Mouse (Mus musculus): ENCODE data around the gene Rhbdd3. TPM values are rescaled to one million over a fixed set of nuclear protein-coding genes. Genes with fewer than 3 reads are reported as not detected.

Gene Rhbdd3
- polyA plus RNA-seq, 1 experiment from 2014 or later: 26.2 TPM

- no peak for ATAC-seq (replicated peaks; ENCODE audit: insufficient number of reproducible peaks, insufficient read depth, low FRiP score, low read depth)
- Histone ChIP-seq H3K27ac (no peak overlapping the region), H3K9me3 (replicated peaks) (no peaks in the 10 kb centered on the region), H3K4me1 (replicated peaks) (peaks cover 58% of the 10 kb centered on the region), H3K4me3 (peak overlapping the region; percentile 0; the same call in 1 of the 2 replicates), H3K9ac (no peak overlapping the region), H3K4me2 (no peak overlapping the region), H3K27me3 (peaks cover 80% of the 10 kb centered on the region), H3K36me3 (no peaks in the 10 kb centered on the region)
- WGBS: 25% methylated on average over 14 of the region's 14 CpGs
Measured at GRCm38 (mm10) chr11:5059230-5059629, 39.5 kb upstream of the Rhbdd3 start.

DNA sequence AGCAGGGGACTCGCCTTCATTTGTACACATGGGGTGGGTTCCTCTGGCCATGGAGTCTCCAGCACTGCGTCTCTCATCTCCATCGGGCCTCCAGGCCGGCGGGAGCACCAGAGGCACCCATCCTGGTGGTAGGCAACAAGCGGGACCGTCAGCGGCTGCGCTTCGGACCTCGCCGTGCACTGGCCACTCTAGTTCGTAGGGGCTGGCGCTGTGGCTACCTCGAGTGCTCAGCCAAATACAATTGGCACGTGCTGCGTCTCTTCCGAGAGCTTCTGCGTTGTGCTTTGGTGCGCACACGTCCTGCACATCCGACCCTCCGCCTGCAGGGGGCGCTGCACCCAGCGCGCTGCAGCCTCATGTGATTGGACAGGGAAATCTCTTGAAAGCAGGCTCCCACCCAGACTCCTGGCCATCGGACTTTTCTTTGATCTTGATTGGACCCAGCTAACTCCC is 39.0 kb upstream of the Rhbdd3 start:
- no peak overlapping the region; the same call in 1 of the 2 replicates for H3K4me2 ChIP-seq

GRCm38 (mm10) chr11:5060756-5061412 is 37.8 kb upstream of the Rhbdd3 start:
- Histone ChIP-seq H3K36me3 (no peaks in the 10 kb centered on the region), H3K4me1 (replicated peaks) (peaks cover 66% of the 10 kb centered on the region), H3K27ac (no peak overlapping the region), H3K9ac (peak overlapping the region; percentile 32; the same call in 1 of the 2 replicates), H3K27me3 (peaks cover 74% of the 10 kb centered on the region), H3K4me3 (peak overlapping the region; percentile 45), H3K9me3 (replicated peaks) (no peaks in the 10 kb centered on the region), H3K4me2 (peak overlapping the region; percentile 83)
- 61% methylated on average over 28 of the region's 28 CpGs for WGBS
- no peak for ATAC-seq (replicated peaks; ENCODE audit: insufficient number of reproducible peaks, insufficient read depth, low FRiP score, low read depth)

More for the DNA sequence above, 39.0 kb upstream of the Rhbdd3 start:
- Histone ChIP-seq H3K4me1 (replicated peaks) (peaks cover 63% of the 10 kb centered on the region), H3K9ac (no peak overlapping the region), H3K36me3 (no peaks in the 10 kb centered on the region), H3K9me3 (replicated peaks) (no peaks in the 10 kb centered on the region), H3K27me3 (peaks cover 80% of the 10 kb centered on the region), H3K27ac (no peak overlapping the region), H3K4me3 (peak overlapping the region; percentile 0; the same call in 1 of the 2 replicates)
- WGBS: 11% methylated on average over 27 of the region's 27 CpGs
- ATAC-seq (replicated peaks; ENCODE audit: insufficient number of reproducible peaks, insufficient read depth, low FRiP score, low read depth): no peak

DNA sequence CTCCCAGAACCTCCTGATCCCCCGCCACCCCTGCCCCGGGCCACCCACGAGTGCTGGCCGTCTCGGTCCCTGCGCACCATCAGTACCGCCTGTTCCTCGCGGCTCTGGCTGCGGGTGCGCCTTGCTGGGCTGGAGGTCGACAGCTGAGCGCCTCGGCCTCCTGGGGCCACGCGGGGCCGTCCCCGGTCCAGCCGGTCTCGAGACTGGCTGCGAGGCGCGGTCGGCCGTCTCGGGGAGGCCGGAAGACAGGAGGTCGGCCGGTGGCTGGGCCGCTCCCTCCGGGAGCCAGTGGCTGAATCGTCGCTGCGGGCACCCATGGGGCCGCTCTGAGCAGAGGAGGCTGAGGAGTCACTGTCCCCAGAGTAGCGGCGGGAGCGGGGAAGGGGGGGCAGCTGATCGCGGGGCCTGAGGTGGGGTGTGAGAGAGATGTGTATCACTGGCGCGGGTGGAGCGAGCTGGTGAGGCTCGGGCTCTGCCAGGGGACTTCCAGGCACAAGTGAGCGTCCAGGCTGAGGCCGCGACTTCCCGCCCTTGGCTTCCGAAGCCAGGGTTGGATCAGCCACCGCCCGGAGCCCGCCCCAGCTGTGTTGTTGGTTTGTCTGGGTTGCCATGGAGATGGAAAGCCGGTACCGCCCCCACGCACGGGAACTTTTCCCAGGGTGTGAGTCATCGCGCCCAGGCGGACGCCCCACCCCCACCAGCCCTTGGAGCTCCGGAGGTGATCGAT is 37.1 kb upstream of the Rhbdd3 start:
- H3K36me3 ChIP-seq: no peaks in the 10 kb centered on the region
- H3K4me1 ChIP-seq (replicated peaks): peaks cover 66% of the 10 kb centered on the region
- peak overlapping the region; percentile 32 for H3K9ac ChIP-seq
- no peak overlapping the region; the same call in 1 of the 2 replicates for H3K27ac ChIP-seq
- H3K9me3 ChIP-seq (replicated peaks): no peaks in the 10 kb centered on the region
- H3K4me3 ChIP-seq: peak overlapping the region; percentile 45
- peak; percentile 40 for ATAC-seq (replicated peaks; ENCODE audit: insufficient number of reproducible peaks, insufficient read depth, low FRiP score, low read depth)
- H3K27me3 ChIP-seq: peaks cover 67% of the 10 kb centered on the region
- 3% methylated on average over 62 of the region's 62 CpGs for whole genome bisulfite sequencing
- peak overlapping the region; percentile 83 for H3K4me2 ChIP-seq

DNA sequence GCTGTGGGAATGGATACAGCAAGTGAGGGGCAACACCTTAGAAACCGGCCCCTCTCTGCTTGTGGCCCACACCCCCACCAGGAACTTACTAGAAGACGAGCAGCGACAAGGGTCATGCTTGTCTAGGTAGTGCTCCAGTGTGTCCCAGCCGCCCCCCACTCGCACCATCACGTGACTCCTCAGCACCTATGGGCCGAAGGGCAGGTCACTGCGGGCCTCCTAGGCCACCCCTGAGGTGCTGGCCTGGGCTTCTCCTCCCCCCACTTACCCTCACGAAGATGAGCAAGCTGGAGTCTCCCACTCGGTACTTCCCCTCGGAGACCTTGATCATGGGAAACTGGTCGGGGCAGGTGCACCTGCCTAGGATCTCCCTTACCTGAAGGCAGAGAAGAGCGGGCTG is 36.4 kb upstream of the Rhbdd3 start:
- H3K4me1 ChIP-seq (replicated peaks): peaks cover 66% of the 10 kb centered on the region
- no peaks in the 10 kb centered on the region for H3K36me3 ChIP-seq
- no peak overlapping the region for H3K27ac ChIP-seq
- no peak for ATAC-seq (replicated peaks; ENCODE audit: insufficient number of reproducible peaks, insufficient read depth, low FRiP score, low read depth)
- H3K4me2 ChIP-seq: peak overlapping the region; percentile 83
- H3K9me3 ChIP-seq (replicated peaks): no peaks in the 10 kb centered on the region
- peak overlapping the region; percentile 32; the same call in 1 of the 2 replicates for H3K9ac ChIP-seq
- WGBS: 40% methylated on average over 13 of the region's 13 CpGs
- H3K4me3 ChIP-seq: peak overlapping the region; percentile 45
- H3K27me3 ChIP-seq: peaks cover 60% of the 10 kb centered on the region

DNA sequence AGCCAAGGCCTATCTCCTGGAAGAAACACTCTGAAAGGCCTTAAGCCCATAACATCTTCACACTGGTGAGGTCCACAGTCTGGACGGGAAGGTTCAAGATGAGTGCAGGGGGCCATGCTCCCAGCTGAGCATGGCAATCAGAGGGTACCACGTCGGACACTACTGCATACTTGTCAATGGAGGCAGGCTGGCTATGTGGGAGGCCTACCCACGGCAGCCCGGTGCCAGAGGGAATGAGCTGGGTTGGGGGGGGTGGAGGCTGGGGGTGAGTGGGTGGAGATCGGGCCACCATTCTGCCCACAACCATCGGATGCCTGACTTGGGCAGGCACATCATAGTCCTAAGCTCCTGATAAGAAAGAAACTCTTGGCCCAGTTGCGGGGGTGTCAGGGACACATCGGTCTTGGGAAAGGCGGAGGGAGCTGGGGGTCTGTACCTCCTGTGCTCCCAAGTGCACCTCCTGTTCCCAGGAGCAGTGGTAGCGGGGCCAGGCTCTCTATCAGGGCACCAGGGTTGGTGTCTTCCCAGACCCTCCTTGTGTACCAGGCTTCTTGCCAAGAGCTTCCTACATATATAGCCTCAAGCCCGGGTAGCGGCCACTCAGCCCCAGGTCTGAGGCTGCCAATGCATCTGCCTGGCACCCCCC is 35.7 kb upstream of the Rhbdd3 start:
- Histone ChIP-seq H3K27ac (no peak overlapping the region), H3K4me1 (replicated peaks) (peaks cover 60% of the 10 kb centered on the region), H3K4me3 (0 out of 2 replicates have a peak overlapping the region, but pooled peaks have one; percentile 45), H3K4me2 (peak overlapping the region; percentile 95; the same call in 1 of the 2 replicates), H3K9me3 (replicated peaks) (no peaks in the 10 kb centered on the region), H3K27me3 (peaks cover 53% of the 10 kb centered on the region), H3K36me3 (peaks cover 3% of the 10 kb centered on the region), H3K9ac (no peak overlapping the region)
- no peak for ATAC-seq (replicated peaks; ENCODE audit: insufficient number of reproducible peaks, insufficient read depth, low FRiP score, low read depth)
- WGBS: 60% methylated on average over 13 of the region's 13 CpGs

DNA sequence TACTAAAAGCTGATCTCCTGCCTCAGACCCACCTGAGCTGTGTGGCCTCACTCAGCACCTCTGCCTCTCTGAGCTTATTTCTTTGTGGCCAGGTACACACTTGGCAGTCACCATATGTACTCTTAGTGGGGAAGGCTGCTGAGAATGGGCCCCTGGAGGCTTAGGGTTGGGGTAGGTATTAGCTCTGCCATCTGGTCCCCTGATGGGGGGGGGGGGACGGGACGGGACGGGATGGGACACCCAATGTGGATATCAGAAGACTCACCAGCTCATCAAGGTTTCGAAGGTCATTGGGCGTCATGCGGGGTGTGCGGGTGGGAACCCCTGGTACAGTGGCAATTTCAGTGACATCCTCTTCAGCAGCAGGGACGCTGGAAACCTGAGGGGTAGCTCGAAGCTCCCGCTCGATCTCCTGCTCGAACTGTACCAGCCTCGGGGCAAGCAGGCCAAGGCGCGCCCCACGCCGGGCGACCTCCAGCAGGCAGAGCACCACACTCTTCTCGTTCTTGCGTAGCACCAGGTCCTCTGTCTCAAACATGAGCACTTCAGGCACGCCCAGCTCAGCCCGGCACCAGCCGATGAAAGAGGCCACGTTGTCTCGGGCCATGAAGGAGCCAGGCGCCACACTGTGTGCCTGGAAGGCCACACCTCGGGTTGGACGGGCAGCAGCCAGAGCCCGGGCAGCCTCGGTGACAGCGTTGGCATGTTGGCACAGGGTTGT is 35.0 kb upstream of the Rhbdd3 start:
- Histone ChIP-seq H3K27ac (no peak overlapping the region), H3K9me3 (replicated peaks) (no peaks in the 10 kb centered on the region), H3K27me3 (peaks cover 47% of the 10 kb centered on the region), H3K9ac (peak overlapping the region; percentile 74; the same call in 1 of the 2 replicates), H3K4me1 (replicated peaks) (peaks cover 54% of the 10 kb centered on the region), H3K36me3 (peaks cover 11% of the 10 kb centered on the region), H3K4me3 (peak overlapping the region; percentile 69), H3K4me2 (peak overlapping the region; percentile 95)
- ATAC-seq (replicated peaks; ENCODE audit: insufficient number of reproducible peaks, insufficient read depth, low FRiP score, low read depth): no peak
- WGBS: 63% methylated on average over 31 of the region's 31 CpGs

GRCm38 (mm10) chr11:5064282-5065055 is 34.3 kb upstream of the Rhbdd3 start:
- ATAC-seq (replicated peaks; ENCODE audit: insufficient number of reproducible peaks, insufficient read depth, low FRiP score, low read depth): no peak
- Histone ChIP-seq H3K27ac (peak overlapping the region; percentile 47), H3K4me2 (peak overlapping the region; percentile 95), H3K9ac (peak overlapping the region; percentile 74), H3K27me3 (peaks cover 40% of the 10 kb centered on the region), H3K9me3 (replicated peaks) (no peaks in the 10 kb centered on the region), H3K4me3 (peak overlapping the region; percentile 69), H3K36me3 (peaks cover 18% of the 10 kb centered on the region), H3K4me1 (replicated peaks) (peaks cover 47% of the 10 kb centered on the region)
- 17% methylated on average over 38 of the region's 38 CpGs for whole genome bisulfite sequencing

- peak; percentile 87 for ATAC-seq (replicated peaks; ENCODE audit: insufficient number of reproducible peaks, insufficient read depth, low FRiP score, low read depth)
- Histone ChIP-seq H3K27ac (peak within 1 kb of the TSS; percentile 47), H3K9ac (peak within 1 kb of the TSS; percentile 74), H3K27me3 (peaks cover 32% of the 10 kb centered on the region), H3K36me3 (peaks cover 24% of the 10 kb centered on the region), H3K4me2 (peak within 1 kb of the TSS; percentile 95), H3K4me1 (replicated peaks) (peaks cover 42% of the 10 kb centered on the region), H3K9me3 (replicated peaks) (no peaks in the 10 kb centered on the region), H3K4me3 (peak within 1 kb of the TSS; percentile 69)
- WGBS: under 1% methylated on average over 50 of the region's 50 CpGs
Measured at GRCm38 (mm10) chr11:5065056-5065821, 33.5 kb upstream of the Rhbdd3 start, which contains the start of gene Gas2l1. TSS of gene Gas2l1 (minus strand) at chr11:5065327.

- H3K9ac ChIP-seq: no peak overlapping the region
- H3K4me2 ChIP-seq: no peak overlapping the region
- ATAC-seq (replicated peaks; ENCODE audit: insufficient number of reproducible peaks, insufficient read depth, low FRiP score, low read depth): no peak
- H3K27me3 ChIP-seq: peaks cover 14% of the 10 kb centered on the region
- peaks cover 29% of the 10 kb centered on the region for H3K4me1 ChIP-seq (replicated peaks)
- H3K27ac ChIP-seq: no peak overlapping the region
- peaks cover 42% of the 10 kb centered on the region for H3K36me3 ChIP-seq
- H3K9me3 ChIP-seq (replicated peaks): no peaks in the 10 kb centered on the region
- no peak overlapping the region for H3K4me3 ChIP-seq
Measured at GRCm38 (mm10) chr11:5067063-5067462, 31.7 kb upstream of the Rhbdd3 start.
